Mouse (Mus musculus): ENCODE results near the gene Sppl2b. TPM values are rescaled to one million over a fixed set of nuclear protein-coding genes. Genes with fewer than 3 reads are reported as not detected.
A peak's percentile ranks its signal among the peaks of the same experiment; 100 is the strongest.

The Sppl2b gene
- 31.9 and 33.0 TPM in 2 replicates for polyA plus RNA-seq (2014; fragmentation: Nextera tagmentation; extraction: Ambion mirVana)

DNA sequence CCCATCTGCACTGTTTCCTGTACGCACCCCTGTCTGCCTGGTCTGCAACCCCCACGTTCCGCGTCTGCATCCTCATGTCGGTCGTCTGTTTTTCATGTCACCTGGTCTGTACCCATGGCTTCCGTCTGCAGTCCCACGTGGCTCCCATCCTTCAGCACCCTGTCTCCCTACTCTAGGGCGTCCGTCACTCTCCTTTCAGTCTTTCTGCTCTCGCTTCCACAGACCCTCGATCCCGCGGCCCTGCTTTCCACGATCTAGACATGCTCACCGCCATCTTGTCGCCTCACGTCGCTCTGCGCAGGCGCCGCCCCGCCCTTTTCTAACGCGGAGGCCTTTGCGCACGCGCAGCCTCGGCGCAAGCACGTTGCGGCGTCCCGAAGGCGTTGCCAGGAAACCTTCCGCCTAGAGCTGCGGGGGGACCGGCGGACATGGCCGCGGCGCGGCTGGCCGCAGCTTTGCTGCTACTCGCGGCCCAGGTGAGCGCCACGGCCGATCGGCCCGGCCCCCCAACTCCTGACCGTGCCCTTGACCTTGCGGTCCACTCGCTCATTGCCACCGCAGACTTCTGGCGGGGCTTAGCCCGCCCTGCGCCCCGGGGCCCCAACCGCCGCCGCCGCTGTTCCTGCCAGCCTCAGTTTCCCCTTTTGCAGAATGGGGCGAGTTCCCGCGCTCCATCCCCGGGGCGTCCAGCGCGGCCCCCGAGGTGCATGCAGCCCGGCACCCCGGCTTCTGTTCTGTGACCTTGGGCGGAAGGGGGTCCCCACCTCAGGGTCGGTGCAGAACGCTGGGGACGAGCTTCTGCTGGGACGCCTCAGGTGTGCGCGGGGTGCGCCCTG lies at the start of gene Sppl2b, which contains the start of gene Lsm7:
TSS of gene Sppl2b (plus strand) at position 363 of the 836 bp plus-strand sequence.
TSS of gene Lsm7 (minus strand) at position 297 of the 836 bp plus-strand sequence.
- no peaks in the 10 kb centered on the region for H3K27me3 ChIP-seq (ENCODE audit: control insufficient read depth, insufficient read depth, low read length)
- peak; percentile 69 for ATAC-seq (ENCODE audit: insufficient number of reproducible peaks, insufficient read depth, low FRiP score, low read depth)
- peaks cover 21% of the 10 kb centered on the region for H3K4me1 ChIP-seq (ENCODE audit: control insufficient read depth, insufficient read depth, low read length)
- peak within 1 kb of the TSS; percentile 70 for H3K9ac ChIP-seq (replicated peaks; ENCODE audit: low read depth, low read length)
- H3K4me3 ChIP-seq (ENCODE audit: low read depth, low read length): peak within 1 kb of the TSS; percentile 75
- H3K9me3 ChIP-seq (ENCODE audit: control insufficient read depth, low read depth, low read length): no peaks in the 10 kb centered on the region
- H3K27ac ChIP-seq (ENCODE audit: low read length): peak within 1 kb of the TSS; percentile 33; the same call in 1 of the 2 replicates
- H3K4me2 ChIP-seq (replicated peaks; ENCODE audit: low read depth, low read length): peak within 1 kb of the TSS; percentile 97
- peaks cover 23% of the 10 kb centered on the region for H3K36me3 ChIP-seq (ENCODE audit: control insufficient read depth, insufficient read depth, low read length)
- 1% methylated on average over 77 of the region's 81 CpGs for WGBS

DNA sequence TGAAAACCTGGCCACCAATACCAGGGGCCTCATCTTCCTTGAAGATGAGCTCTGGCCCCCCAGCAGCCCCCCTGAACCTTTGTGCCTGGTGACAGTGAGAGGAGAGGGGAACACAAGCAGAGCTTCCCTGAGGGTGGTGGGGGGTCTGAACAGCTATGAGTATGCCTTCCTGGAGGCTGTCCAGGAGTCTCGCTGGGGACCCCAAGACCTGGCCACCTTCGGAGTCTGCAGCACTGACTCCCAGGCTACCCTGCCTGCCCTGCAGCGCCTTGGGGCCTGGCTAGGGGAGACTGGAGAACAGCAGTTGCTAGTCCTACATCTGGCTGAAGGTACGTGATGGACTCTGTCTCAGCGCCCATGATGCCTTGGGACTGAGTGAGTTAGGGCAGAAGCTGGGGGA lies 49.8 kb upstream of the Sppl2b start:
- WGBS: 66% methylated on average over 5 of the region's 5 CpGs
- Histone ChIP-seq H3K4me1 (ENCODE audit: control insufficient read depth, insufficient read depth, low read length) (peaks cover 29% of the 10 kb centered on the region), H3K9ac (replicated peaks; ENCODE audit: low read depth, low read length) (no peak overlapping the region), H3K27ac (ENCODE audit: low read length) (no peak overlapping the region), H3K27me3 (ENCODE audit: control insufficient read depth, insufficient read depth, low read length) (no peaks in the 10 kb centered on the region), H3K9me3 (ENCODE audit: control insufficient read depth, low read depth, low read length) (no peaks in the 10 kb centered on the region), H3K4me3 (ENCODE audit: low read depth, low read length) (no peak overlapping the region), H3K4me2 (replicated peaks; ENCODE audit: low read depth, low read length) (no peak overlapping the region), H3K36me3 (ENCODE audit: control insufficient read depth, insufficient read depth, low read length) (peaks cover 36% of the 10 kb centered on the region)
- ATAC-seq (ENCODE audit: insufficient number of reproducible peaks, insufficient read depth, low FRiP score, low read depth): no peak

GRCm38 (mm10) chr10:80805925-80806324 lies 49.1 kb upstream of the Sppl2b start:
- no peak for ATAC-seq (ENCODE audit: insufficient number of reproducible peaks, insufficient read depth, low FRiP score, low read depth)
- Histone ChIP-seq H3K27ac (ENCODE audit: low read length) (no peak overlapping the region), H3K36me3 (ENCODE audit: control insufficient read depth, insufficient read depth, low read length) (peaks cover 36% of the 10 kb centered on the region), H3K4me1 (ENCODE audit: control insufficient read depth, insufficient read depth, low read length) (peaks cover 29% of the 10 kb centered on the region), H3K9me3 (ENCODE audit: control insufficient read depth, low read depth, low read length) (no peaks in the 10 kb centered on the region), H3K27me3 (ENCODE audit: control insufficient read depth, insufficient read depth, low read length) (no peaks in the 10 kb centered on the region), H3K9ac (replicated peaks; ENCODE audit: low read depth, low read length) (no peak overlapping the region), H3K4me3 (ENCODE audit: low read depth, low read length) (no peak overlapping the region), H3K4me2 (replicated peaks; ENCODE audit: low read depth, low read length) (no peak overlapping the region)
- WGBS: 12% methylated on average over 3 of the region's 3 CpGs

- ATAC-seq (ENCODE audit: insufficient number of reproducible peaks, insufficient read depth, low FRiP score, low read depth): no peak
- peaks cover 29% of the 10 kb centered on the region for H3K4me1 ChIP-seq (ENCODE audit: control insufficient read depth, insufficient read depth, low read length)
Measured at GRCm38 (mm10) chr10:80806341-80807056, 48.6 kb upstream of the Sppl2b start.

GRCm38 (mm10) chr10:80807057-80807627 lies 47.9 kb upstream of the Sppl2b start:
- Histone ChIP-seq H3K9ac (replicated peaks; ENCODE audit: low read depth, low read length) (peak overlapping the region; percentile 50; the same call in 1 of the 2 replicates), H3K27me3 (ENCODE audit: control insufficient read depth, insufficient read depth, low read length) (no peaks in the 10 kb centered on the region), H3K4me3 (ENCODE audit: low read depth, low read length) (peak overlapping the region; percentile 42), H3K4me2 (replicated peaks; ENCODE audit: low read depth, low read length) (peak overlapping the region; percentile 69), H3K36me3 (ENCODE audit: control insufficient read depth, insufficient read depth, low read length) (peaks cover 24% of the 10 kb centered on the region), H3K27ac (ENCODE audit: low read length) (peak overlapping the region; percentile 86), H3K9me3 (ENCODE audit: control insufficient read depth, low read depth, low read length) (no peaks in the 10 kb centered on the region), H3K4me1 (ENCODE audit: control insufficient read depth, insufficient read depth, low read length) (peaks cover 29% of the 10 kb centered on the region)
- peak; percentile 68 for ATAC-seq (ENCODE audit: insufficient number of reproducible peaks, insufficient read depth, low FRiP score, low read depth)
- WGBS: under 1% methylated on average over 58 of the region's 58 CpGs

More at GRCm38 (mm10) chr10:80806341-80807056, 48.6 kb upstream of the Sppl2b start:
- H3K9me3 ChIP-seq (ENCODE audit: control insufficient read depth, low read depth, low read length): no peaks in the 10 kb centered on the region
- peak overlapping the region; percentile 86 for H3K27ac ChIP-seq (ENCODE audit: low read length)
- H3K27me3 ChIP-seq (ENCODE audit: control insufficient read depth, insufficient read depth, low read length): no peaks in the 10 kb centered on the region
- peak overlapping the region; percentile 42 for H3K4me3 ChIP-seq (ENCODE audit: low read depth, low read length)
- H3K9ac ChIP-seq (replicated peaks; ENCODE audit: low read depth, low read length): peak overlapping the region; percentile 50; the same call in 1 of the 2 replicates
- H3K4me2 ChIP-seq (replicated peaks; ENCODE audit: low read depth, low read length): peak overlapping the region; percentile 69
- 47% methylated on average over 34 of the region's 34 CpGs for WGBS
- H3K36me3 ChIP-seq (ENCODE audit: control insufficient read depth, insufficient read depth, low read length): peaks cover 30% of the 10 kb centered on the region

DNA sequence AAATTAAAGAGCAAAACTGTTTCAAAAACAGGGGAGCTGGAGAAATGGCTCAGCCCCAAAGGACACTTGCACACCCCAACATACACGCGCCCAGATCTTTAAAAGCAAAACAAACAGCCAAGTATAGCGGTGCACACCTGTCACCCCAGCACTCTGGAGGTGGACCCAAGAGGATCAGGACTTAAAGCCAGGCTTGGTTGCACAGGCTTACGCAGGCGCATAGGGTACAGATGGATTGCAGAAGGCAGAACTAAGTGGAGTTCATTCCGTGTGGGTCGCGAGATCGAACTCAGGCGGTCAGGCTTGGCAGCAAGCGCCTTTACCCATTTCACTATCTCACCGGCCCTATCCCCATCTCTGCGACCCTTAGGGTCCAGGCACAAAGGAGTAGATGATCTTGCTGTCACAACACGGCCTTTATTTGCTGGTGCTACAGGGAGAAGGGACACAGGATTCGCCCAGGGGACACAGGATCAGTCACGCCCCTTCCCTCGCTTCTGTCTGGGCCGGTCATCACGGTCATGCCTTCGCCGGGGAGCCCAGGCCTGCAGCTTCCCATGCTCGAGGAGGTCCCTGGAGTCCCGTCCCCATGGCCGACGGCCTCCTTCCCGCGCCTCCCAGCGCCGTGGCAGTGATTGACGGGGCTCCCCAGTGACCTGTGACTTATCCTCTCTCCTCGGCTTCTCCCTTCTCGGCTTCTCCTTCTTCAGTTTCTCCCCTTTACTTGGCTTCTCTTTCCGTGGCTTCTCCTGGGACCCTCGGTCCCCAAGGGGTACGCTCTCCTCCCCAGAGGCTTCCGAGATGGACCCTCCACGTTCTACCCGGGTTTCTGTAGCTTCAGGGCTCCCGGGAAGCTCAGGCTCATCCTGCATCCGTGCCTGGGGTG lies 46.7 kb upstream of the Sppl2b start:
- H3K9ac ChIP-seq (replicated peaks; ENCODE audit: low read depth, low read length): no peak overlapping the region; the same call in 1 of the 2 replicates
- no peak for ATAC-seq (ENCODE audit: insufficient number of reproducible peaks, insufficient read depth, low FRiP score, low read depth)
- peak overlapping the region; percentile 69 for H3K4me2 ChIP-seq (replicated peaks; ENCODE audit: low read depth, low read length)
- WGBS: 19% methylated on average over 40 of the region's 40 CpGs
- no peaks in the 10 kb centered on the region for H3K27me3 ChIP-seq (ENCODE audit: control insufficient read depth, insufficient read depth, low read length)
- peaks cover 12% of the 10 kb centered on the region for H3K36me3 ChIP-seq (ENCODE audit: control insufficient read depth, insufficient read depth, low read length)
- H3K9me3 ChIP-seq (ENCODE audit: control insufficient read depth, low read depth, low read length): no peaks in the 10 kb centered on the region
- no peak overlapping the region; the same call in 1 of the 2 replicates for H3K27ac ChIP-seq (ENCODE audit: low read length)
- H3K4me1 ChIP-seq (ENCODE audit: control insufficient read depth, insufficient read depth, low read length): peaks cover 29% of the 10 kb centered on the region
- H3K4me3 ChIP-seq (ENCODE audit: low read depth, low read length): peak overlapping the region; percentile 2; the same call in 1 of the 2 replicates

DNA sequence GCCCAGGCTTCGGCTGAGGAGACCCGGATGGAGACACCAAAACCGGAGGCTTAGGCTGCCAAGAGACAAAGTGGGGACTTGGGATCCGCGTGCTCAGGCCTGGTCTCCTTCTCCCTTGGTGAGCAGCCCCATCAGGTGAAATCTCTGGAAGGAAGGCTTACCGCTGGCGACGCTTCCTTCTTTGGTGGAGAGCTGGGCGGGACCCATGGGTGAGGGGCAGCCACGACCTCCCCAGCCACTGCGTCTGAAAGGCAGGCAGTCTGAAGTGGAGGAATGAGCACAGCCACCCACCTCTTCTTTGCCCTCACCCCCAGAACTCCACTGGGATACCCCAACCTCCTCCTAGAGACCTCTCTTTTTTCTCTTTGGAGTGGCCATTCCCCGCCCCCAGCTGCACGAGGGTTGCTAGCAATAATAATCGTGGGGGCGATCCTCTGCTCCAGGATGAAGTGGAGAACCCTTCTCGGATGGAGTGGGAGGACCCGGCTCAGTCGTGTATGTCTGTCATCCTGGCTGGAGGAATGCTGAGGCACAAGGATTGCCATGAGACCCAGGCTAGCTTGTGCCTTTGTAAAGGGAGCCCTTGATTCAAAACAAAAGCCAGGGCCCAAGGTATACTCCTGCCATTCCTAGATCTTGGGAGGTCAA lies 46.0 kb upstream of the Sppl2b start:
- no peak overlapping the region for H3K27ac ChIP-seq (ENCODE audit: low read length)
- H3K4me1 ChIP-seq (ENCODE audit: control insufficient read depth, insufficient read depth, low read length): peaks cover 29% of the 10 kb centered on the region
- H3K4me2 ChIP-seq (replicated peaks; ENCODE audit: low read depth, low read length): peak overlapping the region; percentile 69
- WGBS: 11% methylated on average over 18 of the region's 18 CpGs
- no peak overlapping the region; the same call in 1 of the 2 replicates for H3K9ac ChIP-seq (replicated peaks; ENCODE audit: low read depth, low read length)
- no peaks in the 10 kb centered on the region for H3K27me3 ChIP-seq (ENCODE audit: control insufficient read depth, insufficient read depth, low read length)
- no peak for ATAC-seq (ENCODE audit: insufficient number of reproducible peaks, insufficient read depth, low FRiP score, low read depth)
- H3K36me3 ChIP-seq (ENCODE audit: control insufficient read depth, insufficient read depth, low read length): peaks cover 4% of the 10 kb centered on the region; the same call in 1 of the 2 replicates
- no peaks in the 10 kb centered on the region for H3K9me3 ChIP-seq (ENCODE audit: control insufficient read depth, low read depth, low read length)
- peak overlapping the region; percentile 2; the same call in 1 of the 2 replicates for H3K4me3 ChIP-seq (ENCODE audit: low read depth, low read length)

Data from stomach, embryonic 14.5 days (tissue).